Mouse (Mus musculus) liver, embryonic 16.5 days (tissue): ENCODE results near the gene Fgr. TPM values are rescaled to one million over a fixed set of nuclear protein-coding genes. Genes with fewer than 3 reads are reported as not detected.

ENCODE experiments used
- ATAC-seq: fragments of 200-750 bp; cut with Nextera tagmentation; 2 replicates; pipeline ENCODE4 v1.8.0; 2017; ENCODE audit warnings: low read depth, mild to moderate bottlenecking, moderate number of reproducible peaks, moderate library complexity
- H3K27ac ChIP-seq: fragments of 300-500 bp; sonication (generic); 2 replicates; pipeline ENCODE4 v1.5.1; 2014; ENCODE audit warnings: mild to moderate bottlenecking, low read length
- H3K27me3 ChIP-seq: fragments of 300-500 bp; sonication (generic); 2 replicates; pipeline ENCODE4 v1.6.1; 2014; ENCODE audit warnings: low read depth, low read length, mixed read lengths; ENCODE audit not compliant: control insufficient read depth, insufficient read depth
- H3K36me3 ChIP-seq: fragments of 300-500 bp; sonication (generic); 2 replicates; pipeline ENCODE4 v1.6.1; 2014; ENCODE audit warnings: mild to moderate bottlenecking; ENCODE audit not compliant: control insufficient read depth, insufficient read depth
- H3K4me1 ChIP-seq: fragments of 300-500 bp; sonication (generic); 2 replicates; pipeline ENCODE4 v1.6.1; 2014; ENCODE audit warnings: low read depth, low read length, mixed read lengths; ENCODE audit not compliant: control insufficient read depth
- H3K4me2 ChIP-seq: fragments of 300-500 bp; sonication (generic); 2 replicates; pipeline ENCODE4 v1.6.1; 2014; ENCODE audit warnings: low read depth, low read length, mixed read lengths
- H3K4me3 ChIP-seq: fragments of 300-500 bp; sonication (generic); 2 replicates; pipeline ENCODE4 v1.5.1; 2014; ENCODE audit warnings: low read depth, mild to moderate bottlenecking, low read length
- H3K9ac ChIP-seq: fragments of 300-500 bp; sonication (generic); 2 replicates; pipeline ENCODE4 v1.6.1; 2014; ENCODE audit warnings: low read depth, low read length
- H3K9me3 ChIP-seq: fragments of 300-500 bp; sonication (generic); replicated peaks from 2 replicates; pipeline ENCODE4 v1.6.1; 2016; ENCODE audit warnings: low read length; ENCODE audit not compliant: control insufficient read depth
- WGBS: fragments of 180-500 bp; shearing (Covaris S2); extraction: QIAGEN DNeasy Blood & Tissue Kit; methylation state at CpG from one replicate; pipeline ENCODE4 v1.1.7; 2014; ENCODE audit not compliant: insufficient replicate concordance; 5-methylcytosine and 5-hydroxymethylcytosine counted together
- polyA plus RNA-seq: library from polyadenylated mRNA; unstranded; fragments of >200 nt; fragmentation: Nextera tagmentation; extraction: Ambion mirVana; gene quantifications from 2 replicates; pipeline ENCODE4 v1.2.1, GENCODE M21; 2015

Gene Fgr
- polyA plus RNA-seq, 1 experiment from 2014 or later = 3.2 TPM

GRCm38 (mm10) chr4:133024404-133024803 lies 50.5 kb downstream of the Fgr start:
- Histone ChIP-seq H3K36me3 (no peaks in the 10 kb centered on the region), H3K9ac (no peak overlapping the region), H3K27me3 (no peaks in the 10 kb centered on the region), H3K27ac (no peak overlapping the region), H3K4me2 (no peak overlapping the region), H3K9me3 (no peaks in the 10 kb centered on the region), H3K4me3 (no peak overlapping the region), H3K4me1 (peaks cover 5% of the 10 kb centered on the region)
- WGBS = 49% methylated on average over 3 of the region's 4 CpGs
- ATAC-seq = no peak

- H3K9ac ChIP-seq = no peak overlapping the region
Observed at GRCm38 (mm10) chr4:133024969-133025685, 51.2 kb downstream of the Fgr start.

GRCm38 (mm10) chr4:133026272-133026671 lies 52.4 kb downstream of the Fgr start:
- Histone ChIP-seq H3K9me3 (no peaks in the 10 kb centered on the region), H3K27me3 (no peaks in the 10 kb centered on the region), H3K9ac (no peak overlapping the region), H3K4me3 (no peak overlapping the region), H3K36me3 (no peaks in the 10 kb centered on the region), H3K4me2 (no peak overlapping the region), H3K4me1 (peaks cover 5% of the 10 kb centered on the region), H3K27ac (no peak overlapping the region)
- ATAC-seq = no peak
- WGBS = 76% methylated on average over 10 of the region's 10 CpGs

More at GRCm38 (mm10) chr4:133024969-133025685, 51.2 kb downstream of the Fgr start:
- H3K9me3 ChIP-seq = no peaks in the 10 kb centered on the region
- H3K4me2 ChIP-seq = no peak overlapping the region
- 57% methylated on average over 10 of the region's 10 CpGs for WGBS
- H3K27me3 ChIP-seq = no peaks in the 10 kb centered on the region
- ATAC-seq = no peak
- H3K4me1 ChIP-seq = peaks cover 5% of the 10 kb centered on the region
- no peak overlapping the region for H3K4me3 ChIP-seq
- H3K27ac ChIP-seq = no peak overlapping the region
- H3K36me3 ChIP-seq = no peaks in the 10 kb centered on the region

- H3K27ac ChIP-seq = no peak overlapping the region
- no peak overlapping the region for H3K9ac ChIP-seq
- H3K4me3 ChIP-seq = no peak overlapping the region
- no peak overlapping the region for H3K4me2 ChIP-seq
- H3K36me3 ChIP-seq = no peaks in the 10 kb centered on the region
- H3K27me3 ChIP-seq = no peaks in the 10 kb centered on the region
- no peak for ATAC-seq
- peaks cover 5% of the 10 kb centered on the region for H3K4me1 ChIP-seq
- H3K9me3 ChIP-seq = no peaks in the 10 kb centered on the region
- WGBS = 21% methylated on average over 2 of the region's 2 CpGs
Observed at GRCm38 (mm10) chr4:133026826-133027375, 53.0 kb downstream of the Fgr start.

GRCm38 (mm10) chr4:133027721-133028120 lies 53.8 kb downstream of the Fgr start:
- ATAC-seq = no peak
- no peak overlapping the region for H3K4me3 ChIP-seq
- H3K36me3 ChIP-seq = no peaks in the 10 kb centered on the region
- 74% methylated on average over 10 of the region's 10 CpGs for WGBS
- no peak overlapping the region for H3K27ac ChIP-seq
- no peak overlapping the region for H3K9ac ChIP-seq
- H3K4me1 ChIP-seq = peaks cover 5% of the 10 kb centered on the region
- no peak overlapping the region for H3K4me2 ChIP-seq
- H3K9me3 ChIP-seq = no peaks in the 10 kb centered on the region
- no peaks in the 10 kb centered on the region for H3K27me3 ChIP-seq

GRCm38 (mm10) chr4:133028193-133028592 lies 54.3 kb downstream of the Fgr start:
- Histone ChIP-seq H3K4me3 (no peak overlapping the region), H3K4me1 (peaks cover 5% of the 10 kb centered on the region), H3K9me3 (no peaks in the 10 kb centered on the region), H3K4me2 (no peak overlapping the region), H3K27me3 (no peaks in the 10 kb centered on the region), H3K9ac (no peak overlapping the region), H3K27ac (no peak overlapping the region), H3K36me3 (no peaks in the 10 kb centered on the region)
- peak; percentile 36 for ATAC-seq
- WGBS = 44% methylated on average over 6 of the region's 6 CpGs

- Histone ChIP-seq H3K4me3 (no peak overlapping the region), H3K4me2 (no peak overlapping the region), H3K36me3 (no peaks in the 10 kb centered on the region), H3K4me1 (peaks cover 5% of the 10 kb centered on the region), H3K27ac (no peak overlapping the region), H3K9ac (no peak overlapping the region), H3K27me3 (no peaks in the 10 kb centered on the region), H3K9me3 (no peaks in the 10 kb centered on the region)
- ATAC-seq = no peak
- 74% methylated on average over 6 of the region's 6 CpGs for WGBS
Observed at GRCm38 (mm10) chr4:133028875-133029274, 55.0 kb downstream of the Fgr start.

- peaks cover 2% of the 10 kb centered on the region; the same call in 1 of the 2 replicates for H3K4me1 ChIP-seq
- no peak overlapping the region for H3K4me3 ChIP-seq
- peaks cover 16% of the 10 kb centered on the region for H3K27me3 ChIP-seq
- H3K27ac ChIP-seq = no peak overlapping the region
- WGBS = 75% methylated on average over 8 of the region's 8 CpGs
- H3K4me2 ChIP-seq = no peak overlapping the region
- H3K9me3 ChIP-seq = no peaks in the 10 kb centered on the region
- ATAC-seq = no peak
- no peak overlapping the region for H3K9ac ChIP-seq
- H3K36me3 ChIP-seq = no peaks in the 10 kb centered on the region
Observed at GRCm38 (mm10) chr4:133032410-133033095, 58.7 kb downstream of the Fgr start.

- Histone ChIP-seq H3K4me3 (no peak overlapping the region), H3K4me2 (no peak overlapping the region), H3K9me3 (no peaks in the 10 kb centered on the region), H3K36me3 (no peaks in the 10 kb centered on the region), H3K4me1 (peaks cover 9% of the 10 kb centered on the region), H3K9ac (no peak overlapping the region), H3K27ac (no peak overlapping the region), H3K27me3 (peaks cover 36% of the 10 kb centered on the region)
- ATAC-seq = no peak
- 77% methylated on average over 10 of the region's 10 CpGs for WGBS
Observed at GRCm38 (mm10) chr4:133034478-133034877, 60.6 kb downstream of the Fgr start.
